In genomic region chr7:34390111-34390833, GRCm38 (mm10) we compare ENCODE assay signal across 7 mouse cellular contexts. TPM values are rescaled to one million over a fixed set of nuclear protein-coding genes. Genes with fewer than 3 reads are reported as not detected.
DNase-seq lines count a peak whose midpoint lies in the region; ATAC-seq lines count a peak whose summit lies in the region.

No protein-coding gene starts in this region.

- H3K27me3 ChIP-seq in neural tube, embryonic 11.5 days (ENCODE audit: control insufficient read depth, insufficient read depth, low read length) = no peaks in the 10 kb centered on the region
- H3K27me3 ChIP-seq in embryonic facial prominence, embryonic 14.5 days (replicated peaks; ENCODE audit: control insufficient read depth, insufficient read depth, low read length) = no peaks in the 10 kb centered on the region
- no peaks in the 10 kb centered on the region for H3K27me3 ChIP-seq in heart, embryonic 15.5 days
- no peaks in the 10 kb centered on the region for H3K27me3 ChIP-seq in liver, embryonic 13.5 days

- H3K9ac ChIP-seq in neural tube, embryonic 11.5 days (ENCODE audit: low read length) = peak overlapping the region; percentile 99
- peak overlapping the region; percentile 99 for H3K9ac ChIP-seq in embryonic facial prominence, embryonic 14.5 days (ENCODE audit: low read depth, low read length)
- H3K9ac ChIP-seq in heart, embryonic 15.5 days = peak overlapping the region; percentile 99
- H3K9ac ChIP-seq in liver, embryonic 13.5 days = peak overlapping the region; percentile 99

- ATAC-seq in neural tube, embryonic 11.5 days (ENCODE audit: insufficient read depth, low FRiP score, low TSS enrichment) = no peak
- ATAC-seq in embryonic facial prominence, embryonic 14.5 days (ENCODE audit: low read depth) = no peak
- ATAC-seq in heart, embryonic 15.5 days (replicated peaks; ENCODE audit: insufficient number of reproducible peaks, insufficient read depth, low FRiP score, low read depth) = no peak
- no peak for ATAC-seq in liver, embryonic 13.5 days (ENCODE audit: low read depth)

- 11% methylated on average over 18 of the region's 18 CpGs for WGBS in neural tube, embryonic 11.5 days
- WGBS in embryonic facial prominence, embryonic 14.5 days = 10% methylated on average over 18 of the region's 18 CpGs
- WGBS in heart, embryonic 15.5 days = 7% methylated on average over 18 of the region's 18 CpGs
- WGBS in liver, embryonic 13.5 days (ENCODE audit: insufficient replicate concordance) = 11% methylated on average over 18 of the region's 18 CpGs

- peak overlapping the region; percentile 97 for H3K27ac ChIP-seq in neural tube, embryonic 11.5 days (ENCODE audit: low read depth, low read length)
- peak overlapping the region; percentile 100 for H3K27ac ChIP-seq in embryonic facial prominence, embryonic 14.5 days (replicated peaks; ENCODE audit: low read depth, low read length)
- peak overlapping the region; percentile 99 for H3K27ac ChIP-seq in heart, embryonic 15.5 days
- H3K27ac ChIP-seq in liver, embryonic 13.5 days = peak overlapping the region; percentile 99

- H3K4me2 ChIP-seq in neural tube, embryonic 11.5 days (ENCODE audit: low read depth) = peak overlapping the region; percentile 84
- peak overlapping the region; percentile 96 for H3K4me2 ChIP-seq in embryonic facial prominence, embryonic 14.5 days (ENCODE audit: low read depth, low read length)
- H3K4me2 ChIP-seq in heart, embryonic 15.5 days = peak overlapping the region; percentile 66
- H3K4me2 ChIP-seq in liver, embryonic 13.5 days = peak overlapping the region; percentile 91

- no peaks in the 10 kb centered on the region for H3K36me3 ChIP-seq in neural tube, embryonic 11.5 days (ENCODE audit: control insufficient read depth, insufficient read depth, low read length)
- 0 out of 2 replicates have a peak, but pooled peaks cover 5% of the 10 kb centered on the region for H3K36me3 ChIP-seq in embryonic facial prominence, embryonic 14.5 days (ENCODE audit: control insufficient read depth, insufficient read depth, low read length)
- no peaks in the 10 kb centered on the region for H3K36me3 ChIP-seq in heart, embryonic 15.5 days
- H3K36me3 ChIP-seq in liver, embryonic 13.5 days = peaks cover 8% of the 10 kb centered on the region; the same call in 1 of the 2 replicates

- peaks cover 18% of the 10 kb centered on the region for H3K4me1 ChIP-seq in neural tube, embryonic 11.5 days (ENCODE audit: control insufficient read depth, insufficient read depth, low read length)
- peaks cover 26% of the 10 kb centered on the region for H3K4me1 ChIP-seq in embryonic facial prominence, embryonic 14.5 days (ENCODE audit: control insufficient read depth, insufficient read depth, low read length)
- peaks cover 28% of the 10 kb centered on the region for H3K4me1 ChIP-seq in heart, embryonic 15.5 days (replicated peaks)
- H3K4me1 ChIP-seq in liver, embryonic 13.5 days (replicated peaks) = peaks cover 34% of the 10 kb centered on the region

- peak overlapping the region; percentile 97 for H3K4me3 ChIP-seq in neural tube, embryonic 11.5 days (ENCODE audit: low read depth, low read length)
- peak overlapping the region; percentile 96 for H3K4me3 ChIP-seq in embryonic facial prominence, embryonic 14.5 days (ENCODE audit: low read depth, low read length)
- peak overlapping the region; percentile 93 for H3K4me3 ChIP-seq in heart, embryonic 15.5 days
- H3K4me3 ChIP-seq in liver, embryonic 13.5 days (replicated peaks) = peak overlapping the region; percentile 97

- no peak for DNase-seq in neural tube, embryonic 11.5 days (ENCODE audit: low spot score)
- DNase-seq in neural tube, embryonic 10.5 days (ENCODE audit: extremely low spot score, low spot score) = no peak
- DNase-seq in embryonic facial prominence, embryonic 14.5 days (ENCODE audit: low spot score) = peak; percentile 24
- no peak for DNase-seq in liver, embryonic 13.5 days
- DNase-seq in Muller cell, postnatal 12 days (ENCODE audit: inconsistent ontology term) = no peak
- no peak for DNase-seq in spleen, postnatal 14 days (ENCODE audit: low spot score in 2 of 2)

- H3K9me3 ChIP-seq in neural tube, embryonic 11.5 days (ENCODE audit: control insufficient read depth, low read length) = no peaks in the 10 kb centered on the region
- no peaks in the 10 kb centered on the region for H3K9me3 ChIP-seq in embryonic facial prominence, embryonic 14.5 days (ENCODE audit: control insufficient read depth, low read length)
- H3K9me3 ChIP-seq in heart, embryonic 15.5 days (replicated peaks) = no peaks in the 10 kb centered on the region
- no peaks in the 10 kb centered on the region for H3K9me3 ChIP-seq in liver, embryonic 13.5 days (replicated peaks)

RNA-seq across cellular contexts. Expression of gene Lsm14a, which starts 2.8 kb away (rescaled TPM):
- polyA plus RNA-seq in neural tube, embryonic 11.5 days (2014; fragmentation: Nextera tagmentation; extraction: Ambion mirVana) = 63.9 and 67.2 TPM in 2 replicates
- polyA plus RNA-seq in embryonic facial prominence, embryonic 14.5 days (2014; fragmentation: Nextera tagmentation; extraction: Ambion mirVana) = 62.7 and 63.4 TPM in 2 replicates
- polyA plus RNA-seq in heart, embryonic 15.5 days (2015; fragmentation: Nextera tagmentation; extraction: Ambion mirVana) = 57.1 and 63.1 TPM in 2 replicates
- polyA plus RNA-seq in liver, embryonic 13.5 days (2015; fragmentation: Nextera tagmentation; extraction: Ambion mirVana) = 46.9 and 51.8 TPM in 2 replicates
